Mouse (Mus musculus) heart, adult 2 months (tissue): ENCODE data around the gene Nuak1.
A peak's percentile ranks its signal among the peaks of the same experiment; 100 is the strongest.

Experiments used
- CTCF ChIP-seq: fragments of 200-600 bp; IDR thresholded peaks from 2 replicates; pipeline ENCODE4 v1.8.1; 2022; ENCODE audit warnings: antibody characterized with exemption, mild to moderate bottlenecking, moderate library complexity
- EP300 ChIP-seq: fragments of 200-500 bp; IDR thresholded peaks from 2 replicates; pipeline ENCODE4 v1.6.1; 2011; ENCODE audit warnings: low read depth, low read length, control low read depth; ENCODE audit not compliant: insufficient read depth
- POLR2A ChIP-seq: fragments of 200-500 bp; IDR thresholded peaks from 2 replicates; pipeline ENCODE4 v1.6.1; 2011; ENCODE audit warnings: mild to moderate bottlenecking, low read depth, low read length, control low read depth; ENCODE audit not compliant: insufficient read depth

- TF ChIP-seq CTCF (no peak), POLR2A (0 out of 2 replicates have a peak, but pooled peaks have one; percentile 24), EP300 (0 out of 2 replicates have a peak, but pooled peaks have one; percentile 40)
Measured at GRCm38 (mm10) chr10:84395885-84396659, 44.3 kb downstream of the Nuak1 start.
